Mouse (Mus musculus): ENCODE data around the gene Chd2. TPM values are rescaled to one million over a fixed set of nuclear protein-coding genes. Genes with fewer than 3 reads are reported as not detected.
"Not testable (repeated sequence)": the region's sequence is repeated elsewhere in the genome, so short reads cannot be mapped to it uniquely, and the experiment has no call there.

The Chd2 gene
- polyA plus RNA-seq, 1 experiment from 2014 or later: 18.0 TPM

DNA sequence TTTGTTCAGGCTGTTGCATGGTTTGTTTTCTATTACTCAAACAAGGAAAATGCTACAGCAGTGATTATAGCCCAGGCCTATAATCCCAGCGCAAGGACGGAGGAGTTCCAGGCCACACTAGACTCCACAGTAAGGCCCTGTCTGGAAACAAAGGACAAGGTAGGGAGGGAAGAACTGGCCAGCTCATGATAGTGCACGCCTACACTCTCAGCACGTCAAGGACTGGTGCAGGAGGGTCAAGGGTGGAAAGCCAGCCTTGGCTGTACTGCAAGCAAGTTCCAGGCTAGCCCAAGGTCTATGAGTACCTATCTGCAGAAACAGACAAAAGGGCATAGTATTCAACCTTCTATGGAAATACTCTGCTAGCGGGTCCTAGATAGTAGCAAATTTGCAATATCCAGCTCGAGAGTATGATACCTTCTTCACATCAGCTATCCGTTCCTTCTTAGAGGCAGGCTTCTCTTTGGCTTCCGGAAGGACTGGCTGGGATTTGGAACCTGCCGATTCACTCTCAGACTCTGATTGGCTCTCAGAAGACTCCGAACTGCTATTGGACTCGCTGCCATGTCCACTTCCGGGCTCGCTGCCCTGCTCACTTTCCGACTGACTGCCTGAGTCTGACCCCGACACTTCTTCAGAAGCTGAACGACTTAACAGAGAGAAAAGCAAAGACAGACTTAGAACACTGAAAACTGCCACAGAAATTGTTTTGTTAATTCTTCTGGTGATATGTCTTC lies 22.4 kb downstream of the Chd2 start:
- TF ChIP-seq EP300 (optimal IDR thresholded peaks at IDR 0.05) (no peak), CTCF (IDR thresholded peaks at IDR 0.05; ENCODE audit: low read depth) (no peak)
- no peak overlapping the region for H3K4me2 ChIP-seq (replicated peaks; ENCODE audit: low read depth)

DNA sequence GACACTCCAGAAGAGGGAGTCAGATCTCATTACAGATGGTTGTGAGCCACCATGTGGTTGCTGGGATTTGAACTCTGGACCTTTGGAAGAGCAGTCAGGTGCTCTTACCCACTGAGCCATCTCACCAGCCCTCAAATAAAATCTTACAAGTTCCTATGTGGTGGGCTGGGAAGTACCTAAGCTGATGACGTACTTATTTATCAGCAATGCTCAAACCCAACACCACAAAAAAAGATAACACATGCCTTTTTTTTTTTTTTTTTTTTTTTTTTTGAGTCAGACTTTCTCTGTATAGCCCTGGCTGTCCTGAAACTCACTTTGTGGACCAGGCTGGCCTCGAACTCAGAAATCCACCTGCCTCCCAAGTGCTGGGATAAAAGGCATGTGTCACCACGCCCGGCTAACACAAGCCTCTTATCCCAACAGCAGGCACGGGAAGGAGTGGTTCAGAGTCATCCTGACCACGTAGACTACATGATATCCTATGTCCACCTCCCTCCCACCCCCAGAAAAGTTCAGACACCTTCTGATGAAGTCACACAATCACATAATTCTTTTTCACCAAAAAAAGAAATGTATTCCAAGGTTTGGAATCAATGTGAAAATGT lies 23.2 kb downstream of the Chd2 start:
- H3K4me3 ChIP-seq (ENCODE audit: low read depth, low read length); H3K4me2 ChIP-seq (replicated peaks; ENCODE audit: low read depth); H3K9ac ChIP-seq (ENCODE audit: low read length); H3K4me1 ChIP-seq (replicated peaks; ENCODE audit: control insufficient read depth, insufficient read depth); H3K27me3 ChIP-seq (ENCODE audit: control insufficient read depth, insufficient read depth, low read length); DNase-seq (ENCODE audit: low spot score); H3K27ac ChIP-seq (replicated peaks); H3K9me3 ChIP-seq (ENCODE audit: control insufficient read depth, low read length); ATAC-seq (ENCODE audit: low FRiP score, low TSS enrichment): not testable (repeated sequence)
- WGBS: 81% methylated on average over 6 of the region's 6 CpGs
- peaks cover 10% of the 10 kb centered on the region for H3K36me3 ChIP-seq (ENCODE audit: control insufficient read depth, insufficient read depth, low read length)

More for the DNA sequence above, 22.4 kb downstream of the Chd2 start:
- no peaks in the 10 kb centered on the region for H3K27me3 ChIP-seq (ENCODE audit: control insufficient read depth, insufficient read depth, low read length)
- no peaks in the 10 kb centered on the region for H3K9me3 ChIP-seq (ENCODE audit: control insufficient read depth, low read length)
- ATAC-seq (ENCODE audit: low FRiP score, low TSS enrichment): 0 out of 2 replicates have a peak, but pooled peaks have one; percentile 15
- H3K4me3 ChIP-seq (ENCODE audit: low read depth, low read length): no peak overlapping the region
- H3K27ac ChIP-seq (replicated peaks): 0 out of 2 replicates have a peak overlapping the region, but pooled peaks have one; percentile 14
- no peaks in the 10 kb centered on the region for H3K4me1 ChIP-seq (replicated peaks; ENCODE audit: control insufficient read depth, insufficient read depth)
- H3K9ac ChIP-seq (ENCODE audit: low read length): no peak overlapping the region
- WGBS: 88% methylated on average over 16 of the region's 16 CpGs
- H3K36me3 ChIP-seq (ENCODE audit: control insufficient read depth, insufficient read depth, low read length): peaks cover 10% of the 10 kb centered on the region
- no peak for DNase-seq (ENCODE audit: low spot score)

DNA sequence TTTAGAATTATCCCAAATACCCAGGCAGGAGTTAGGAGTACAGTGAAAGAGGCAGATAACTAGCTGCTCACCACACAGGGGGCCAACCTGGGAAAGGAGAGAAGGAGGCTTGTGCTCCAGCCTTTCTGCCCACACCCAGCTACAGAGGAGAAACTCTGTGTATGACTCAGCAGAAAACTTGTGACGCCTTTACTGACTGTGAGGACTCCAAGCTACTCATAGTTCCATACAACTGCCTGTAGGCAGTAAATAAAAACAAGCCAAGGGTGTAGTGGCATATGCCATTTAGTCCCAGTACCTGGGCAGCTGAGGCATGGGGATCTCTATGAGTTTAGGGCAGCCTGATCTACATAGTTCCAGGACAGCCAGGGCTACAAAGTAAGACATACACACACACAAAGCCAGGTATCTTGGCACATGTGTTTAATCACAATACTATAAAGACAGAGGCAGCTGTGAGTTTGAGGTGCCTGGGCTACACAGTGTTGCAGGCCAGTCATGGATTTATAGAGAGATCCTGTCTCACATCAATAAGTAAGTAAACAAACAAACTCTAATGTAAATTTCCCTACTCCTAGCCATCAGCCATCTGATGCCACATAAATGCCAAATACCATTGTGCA lies 24.1 kb downstream of the Chd2 start:
- ATAC-seq (ENCODE audit: low FRiP score, low TSS enrichment): peak; percentile 89
- WGBS: 7% methylated on average over 1 of the region's 1 CpGs
- H3K36me3 ChIP-seq (ENCODE audit: control insufficient read depth, insufficient read depth, low read length): peaks cover 12% of the 10 kb centered on the region

DNA sequence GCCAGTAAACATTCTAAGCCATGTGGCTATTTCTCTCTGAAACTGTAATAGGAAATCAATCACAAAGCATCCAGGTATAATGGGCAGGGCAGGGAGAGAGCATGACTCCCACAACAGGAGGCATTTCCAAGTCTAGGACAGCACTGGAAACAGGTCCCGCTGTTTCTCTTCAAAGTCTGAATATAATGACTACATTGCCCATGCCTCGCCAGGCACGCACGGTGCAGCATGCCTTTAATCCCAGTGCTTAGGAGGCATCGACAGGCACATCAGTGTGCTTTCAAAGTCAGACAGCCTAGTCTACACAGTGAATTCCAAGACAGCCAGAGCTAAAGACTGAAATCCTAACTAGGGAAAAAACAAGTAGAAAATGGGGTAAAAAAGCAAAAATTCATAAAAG lies 24.8 kb downstream of the Chd2 start:
- no peaks in the 10 kb centered on the region for H3K4me1 ChIP-seq (replicated peaks; ENCODE audit: control insufficient read depth, insufficient read depth)
- 47% methylated on average over 5 of the region's 5 CpGs for WGBS
- H3K4me2 ChIP-seq (replicated peaks; ENCODE audit: low read depth): no peak overlapping the region
- no peak overlapping the region for H3K9ac ChIP-seq (ENCODE audit: low read length)
- DNase-seq (ENCODE audit: low spot score) (no peak), ATAC-seq (ENCODE audit: low FRiP score, low TSS enrichment) (no peak)
- no peak overlapping the region for H3K4me3 ChIP-seq (ENCODE audit: low read depth, low read length)
- TF ChIP-seq CTCF (IDR thresholded peaks at IDR 0.05; ENCODE audit: low read depth): no peak
- no peak for TF ChIP-seq EP300 (optimal IDR thresholded peaks at IDR 0.05)
- H3K27me3 ChIP-seq (ENCODE audit: control insufficient read depth, insufficient read depth, low read length): no peaks in the 10 kb centered on the region
- no peaks in the 10 kb centered on the region for H3K9me3 ChIP-seq (ENCODE audit: control insufficient read depth, low read length)
- H3K27ac ChIP-seq (replicated peaks): peak overlapping the region; percentile 31
- H3K36me3 ChIP-seq (ENCODE audit: control insufficient read depth, insufficient read depth, low read length): peaks cover 15% of the 10 kb centered on the region

More for the DNA sequence above, 24.1 kb downstream of the Chd2 start:
- Histone ChIP-seq H3K9me3 (ENCODE audit: control insufficient read depth, low read length) (no peaks in the 10 kb centered on the region), H3K4me1 (replicated peaks; ENCODE audit: control insufficient read depth, insufficient read depth) (no peaks in the 10 kb centered on the region), H3K4me2 (replicated peaks; ENCODE audit: low read depth) (no peak overlapping the region), H3K9ac (ENCODE audit: low read length) (no peak overlapping the region), H3K27me3 (ENCODE audit: control insufficient read depth, insufficient read depth, low read length) (no peaks in the 10 kb centered on the region), H3K27ac (replicated peaks) (peak overlapping the region; percentile 58), H3K4me3 (ENCODE audit: low read depth, low read length) (no peak overlapping the region)
- no peak for TF ChIP-seq CTCF (IDR thresholded peaks at IDR 0.05; ENCODE audit: low read depth)
- TF ChIP-seq EP300 (optimal IDR thresholded peaks at IDR 0.05): no peak
- no peak for DNase-seq (ENCODE audit: low spot score)

DNA sequence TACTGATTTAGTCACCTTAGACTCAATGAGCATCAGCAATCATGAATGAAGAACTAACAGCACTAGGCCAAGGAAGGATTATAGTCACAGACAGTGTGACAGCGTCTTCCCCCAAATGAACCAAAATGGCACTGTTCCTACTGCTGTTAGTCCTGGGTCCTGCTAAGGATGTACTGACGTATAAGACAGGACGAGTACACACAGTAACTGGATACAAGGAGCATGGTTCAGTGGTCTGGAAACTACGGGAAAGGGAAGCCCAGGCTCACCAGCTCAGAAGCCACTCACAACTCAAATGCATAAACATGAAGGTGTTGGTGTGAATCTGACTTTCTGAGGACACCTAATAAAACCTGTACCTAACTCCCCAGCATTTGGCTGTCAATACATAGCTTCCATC lies 27.1 kb downstream of the Chd2 start:
- Histone ChIP-seq H3K27ac (replicated peaks) (no peak overlapping the region), H3K9me3 (ENCODE audit: control insufficient read depth, low read length) (no peaks in the 10 kb centered on the region), H3K27me3 (ENCODE audit: control insufficient read depth, insufficient read depth, low read length) (no peaks in the 10 kb centered on the region), H3K4me3 (ENCODE audit: low read depth, low read length) (no peak overlapping the region), H3K4me2 (replicated peaks; ENCODE audit: low read depth) (no peak overlapping the region), H3K9ac (ENCODE audit: low read length) (no peak overlapping the region), H3K4me1 (replicated peaks; ENCODE audit: control insufficient read depth, insufficient read depth) (no peaks in the 10 kb centered on the region), H3K36me3 (ENCODE audit: control insufficient read depth, insufficient read depth, low read length) (peaks cover 17% of the 10 kb centered on the region)
- 86% methylated on average over 4 of the region's 4 CpGs for WGBS
- DNase-seq (ENCODE audit: low spot score) (no peak), ATAC-seq (ENCODE audit: low FRiP score, low TSS enrichment) (no peak)
- TF ChIP-seq EP300 (optimal IDR thresholded peaks at IDR 0.05): no peak

DNA sequence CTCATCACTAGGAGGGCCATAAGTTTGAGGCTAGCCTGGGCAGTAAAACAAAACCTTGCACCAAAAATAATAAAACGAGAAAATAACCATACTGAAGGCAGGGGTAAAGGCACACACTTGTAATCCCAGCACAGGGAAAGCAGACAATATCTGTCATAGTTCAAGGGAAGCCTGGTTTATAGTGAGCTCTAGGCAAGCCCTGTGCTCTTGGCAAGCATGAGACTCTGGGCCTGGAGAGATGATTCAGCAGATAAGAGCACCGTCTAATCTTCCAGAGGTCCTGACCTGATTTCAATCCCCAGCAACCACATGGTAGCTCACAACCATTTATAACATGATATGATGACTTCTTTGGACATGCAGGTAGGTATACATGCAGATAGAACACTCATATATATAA lies 29.2 kb downstream of the Chd2 start:
- ATAC-seq (ENCODE audit: low FRiP score, low TSS enrichment): no peak
- Histone ChIP-seq H3K4me3 (ENCODE audit: low read depth, low read length) (no peak overlapping the region), H3K9me3 (ENCODE audit: control insufficient read depth, low read length) (no peaks in the 10 kb centered on the region), H3K27ac (replicated peaks) (no peak overlapping the region), H3K36me3 (ENCODE audit: control insufficient read depth, insufficient read depth, low read length) (peaks cover 15% of the 10 kb centered on the region), H3K4me2 (replicated peaks; ENCODE audit: low read depth) (no peak overlapping the region), H3K9ac (ENCODE audit: low read length) (no peak overlapping the region), H3K4me1 (replicated peaks; ENCODE audit: control insufficient read depth, insufficient read depth) (no peaks in the 10 kb centered on the region), H3K27me3 (ENCODE audit: control insufficient read depth, insufficient read depth, low read length) (no peaks in the 10 kb centered on the region)
- 46% methylated on average over 2 of the region's 2 CpGs for WGBS
- TF ChIP-seq CTCF (IDR thresholded peaks at IDR 0.05; ENCODE audit: low read depth) (no peak), EP300 (optimal IDR thresholded peaks at IDR 0.05) (no peak)
- DNase-seq (ENCODE audit: low spot score): no peak

All from stomach, postnatal 0 days (tissue).